Mouse (Mus musculus): Measurements from ENCODE around the gene Zfp747. TPM values are rescaled to one million over a fixed set of nuclear protein-coding genes. Genes with fewer than 3 reads are reported as not detected.
"Not testable (repeated sequence)": the region's sequence is repeated elsewhere in the genome, so short reads cannot be mapped to it uniquely, and the experiment has no call there.

The Zfp747 gene
- polyA plus RNA-seq, 1 experiment, result 35.5 TPM

GRCm38 (mm10) chr7:127342888-127343287, 33.0 kb downstream of the Zfp747 start:
- peaks cover 14% of the 10 kb centered on the region for H3K36me3 ChIP-seq (ENCODE audit: control insufficient read depth, insufficient read depth, low read length)
- no peak overlapping the region for H3K27ac ChIP-seq (ENCODE audit: insufficient read depth, low read depth, low read length)
- H3K27me3 ChIP-seq (ENCODE audit: control insufficient read depth, insufficient read depth, low read length), result no peaks in the 10 kb centered on the region
- WGBS, result 90% methylated on average over 7 of the region's 7 CpGs
- no peak for TF ChIP-seq CTCF (IDR thresholded peaks at IDR 0.05; ENCODE audit: extremely low read depth, insufficient read length, insufficient replicate concordance, low read depth, low read length)
- TF ChIP-seq POLR2A (IDR thresholded peaks at IDR 0.05; ENCODE audit: low read depth, low read length), result no peak
- H3K4me1 ChIP-seq (ENCODE audit: control insufficient read depth, insufficient read depth, insufficient read length, low read length), result peaks cover 16% of the 10 kb centered on the region
- no peak overlapping the region for H3K4me3 ChIP-seq (ENCODE audit: low read depth, low read length)

- H3K27ac ChIP-seq (ENCODE audit: insufficient read depth, low read depth, low read length), result no peak overlapping the region
- no peak for TF ChIP-seq CTCF (IDR thresholded peaks at IDR 0.05; ENCODE audit: extremely low read depth, insufficient read length, insufficient replicate concordance, low read depth, low read length)
- TF ChIP-seq POLR2A (IDR thresholded peaks at IDR 0.05; ENCODE audit: low read depth, low read length), result no peak
These were observed 33.5 kb downstream of the Zfp747 start for GRCm38 (mm10) chr7:127342332-127342731.

GRCm38 (mm10) chr7:127341861-127342260, 34.0 kb downstream of the Zfp747 start:
- H3K27ac ChIP-seq (ENCODE audit: insufficient read depth, low read depth, low read length); H3K27me3 ChIP-seq (ENCODE audit: control insufficient read depth, insufficient read depth, low read length); H3K4me3 ChIP-seq (ENCODE audit: low read depth, low read length): not testable (repeated sequence)
- 90% methylated on average over 6 of the region's 6 CpGs for WGBS
- Histone ChIP-seq H3K4me1 (ENCODE audit: control insufficient read depth, insufficient read depth, insufficient read length, low read length) (peaks cover 12% of the 10 kb centered on the region), H3K36me3 (ENCODE audit: control insufficient read depth, insufficient read depth, low read length) (peaks cover 14% of the 10 kb centered on the region)

More at GRCm38 (mm10) chr7:127342332-127342731, 33.5 kb downstream of the Zfp747 start:
- 32% methylated on average over 4 of the region's 4 CpGs for WGBS
- H3K4me1 ChIP-seq (ENCODE audit: control insufficient read depth, insufficient read depth, insufficient read length, low read length), result peaks cover 16% of the 10 kb centered on the region
- H3K36me3 ChIP-seq (ENCODE audit: control insufficient read depth, insufficient read depth, low read length), result peaks cover 14% of the 10 kb centered on the region
- no peak overlapping the region for H3K4me3 ChIP-seq (ENCODE audit: low read depth, low read length)
- H3K27me3 ChIP-seq (ENCODE audit: control insufficient read depth, insufficient read depth, low read length), result no peaks in the 10 kb centered on the region

- Histone ChIP-seq H3K4me1 (ENCODE audit: control insufficient read depth, insufficient read depth, insufficient read length, low read length) (peaks cover 12% of the 10 kb centered on the region), H3K4me3 (ENCODE audit: low read depth, low read length) (no peak overlapping the region), H3K36me3 (ENCODE audit: control insufficient read depth, insufficient read depth, low read length) (peaks cover 14% of the 10 kb centered on the region), H3K27ac (ENCODE audit: insufficient read depth, low read depth, low read length) (no peak overlapping the region), H3K27me3 (ENCODE audit: control insufficient read depth, insufficient read depth, low read length) (no peaks in the 10 kb centered on the region)
- 84% methylated on average over 8 of the region's 8 CpGs for WGBS
- no peak for TF ChIP-seq POLR2A (IDR thresholded peaks at IDR 0.05; ENCODE audit: low read depth, low read length)
- TF ChIP-seq CTCF (IDR thresholded peaks at IDR 0.05; ENCODE audit: extremely low read depth, insufficient read length, insufficient replicate concordance, low read depth, low read length), result no peak
These were observed 34.5 kb downstream of the Zfp747 start for GRCm38 (mm10) chr7:127341356-127341755.

- Histone ChIP-seq H3K27me3 (ENCODE audit: control insufficient read depth, insufficient read depth, low read length) (no peaks in the 10 kb centered on the region), H3K4me3 (ENCODE audit: low read depth, low read length) (no peak overlapping the region), H3K27ac (ENCODE audit: insufficient read depth, low read depth, low read length) (no peak overlapping the region), H3K4me1 (ENCODE audit: control insufficient read depth, insufficient read depth, insufficient read length, low read length) (no peaks in the 10 kb centered on the region), H3K36me3 (ENCODE audit: control insufficient read depth, insufficient read depth, low read length) (peaks cover 5% of the 10 kb centered on the region; the same call in 1 of the 2 replicates)
- TF ChIP-seq CTCF (IDR thresholded peaks at IDR 0.05; ENCODE audit: extremely low read depth, insufficient read length, insufficient replicate concordance, low read depth, low read length) (no peak), POLR2A (IDR thresholded peaks at IDR 0.05; ENCODE audit: low read depth, low read length) (no peak)
- WGBS, result 59% methylated on average over 4 of the region's 4 CpGs
These were observed 38.2 kb downstream of the Zfp747 start for GRCm38 (mm10) chr7:127337636-127338035.

GRCm38 (mm10) chr7:127335604-127336003, 40.2 kb downstream of the Zfp747 start:
- Histone ChIP-seq H3K27ac (ENCODE audit: insufficient read depth, low read depth, low read length) (no peak overlapping the region), H3K36me3 (ENCODE audit: control insufficient read depth, insufficient read depth, low read length) (no peaks in the 10 kb centered on the region), H3K4me3 (ENCODE audit: low read depth, low read length) (no peak overlapping the region), H3K4me1 (ENCODE audit: control insufficient read depth, insufficient read depth, insufficient read length, low read length) (no peaks in the 10 kb centered on the region), H3K27me3 (ENCODE audit: control insufficient read depth, insufficient read depth, low read length) (no peaks in the 10 kb centered on the region)
- TF ChIP-seq POLR2A (IDR thresholded peaks at IDR 0.05; ENCODE audit: low read depth, low read length) (no peak), CTCF (IDR thresholded peaks at IDR 0.05; ENCODE audit: extremely low read depth, insufficient read length, insufficient replicate concordance, low read depth, low read length) (no peak)
- 84% methylated on average over 4 of the region's 4 CpGs for WGBS

- 85% methylated on average over 6 of the region's 6 CpGs for WGBS
These were observed 42.6 kb downstream of the Zfp747 start for GRCm38 (mm10) chr7:127333240-127333639.

GRCm38 (mm10) chr7:127326685-127327084, 49.2 kb downstream of the Zfp747 start:
- Histone ChIP-seq H3K4me1 (ENCODE audit: control insufficient read depth, insufficient read depth, insufficient read length, low read length) (no peaks in the 10 kb centered on the region), H3K27ac (ENCODE audit: insufficient read depth, low read depth, low read length) (no peak overlapping the region), H3K27me3 (ENCODE audit: control insufficient read depth, insufficient read depth, low read length) (no peaks in the 10 kb centered on the region), H3K4me3 (ENCODE audit: low read depth, low read length) (no peak overlapping the region), H3K36me3 (ENCODE audit: control insufficient read depth, insufficient read depth, low read length) (no peaks in the 10 kb centered on the region)
- no peak for TF ChIP-seq CTCF (IDR thresholded peaks at IDR 0.05; ENCODE audit: extremely low read depth, insufficient read length, insufficient replicate concordance, low read depth, low read length)
- no peak for TF ChIP-seq POLR2A (IDR thresholded peaks at IDR 0.05; ENCODE audit: low read depth, low read length)
- WGBS, result 78% methylated on average over 2 of the region's 2 CpGs

More at GRCm38 (mm10) chr7:127333240-127333639, 42.6 kb downstream of the Zfp747 start:
- H3K27me3 ChIP-seq (ENCODE audit: control insufficient read depth, insufficient read depth, low read length), result no peaks in the 10 kb centered on the region
- no peak for TF ChIP-seq POLR2A (IDR thresholded peaks at IDR 0.05; ENCODE audit: low read depth, low read length)
- TF ChIP-seq CTCF (IDR thresholded peaks at IDR 0.05; ENCODE audit: extremely low read depth, insufficient read length, insufficient replicate concordance, low read depth, low read length), result no peak
- no peak overlapping the region for H3K27ac ChIP-seq (ENCODE audit: insufficient read depth, low read depth, low read length)
- H3K36me3 ChIP-seq (ENCODE audit: control insufficient read depth, insufficient read depth, low read length), result no peaks in the 10 kb centered on the region
- no peak overlapping the region for H3K4me3 ChIP-seq (ENCODE audit: low read depth, low read length)
- H3K4me1 ChIP-seq (ENCODE audit: control insufficient read depth, insufficient read depth, insufficient read length, low read length), result no peaks in the 10 kb centered on the region
